Mouse (Mus musculus): ENCODE measurements around the gene Kmt2b.
A peak's percentile ranks its signal among the peaks of the same experiment; 100 is the strongest.

The Kmt2b gene

DNA sequence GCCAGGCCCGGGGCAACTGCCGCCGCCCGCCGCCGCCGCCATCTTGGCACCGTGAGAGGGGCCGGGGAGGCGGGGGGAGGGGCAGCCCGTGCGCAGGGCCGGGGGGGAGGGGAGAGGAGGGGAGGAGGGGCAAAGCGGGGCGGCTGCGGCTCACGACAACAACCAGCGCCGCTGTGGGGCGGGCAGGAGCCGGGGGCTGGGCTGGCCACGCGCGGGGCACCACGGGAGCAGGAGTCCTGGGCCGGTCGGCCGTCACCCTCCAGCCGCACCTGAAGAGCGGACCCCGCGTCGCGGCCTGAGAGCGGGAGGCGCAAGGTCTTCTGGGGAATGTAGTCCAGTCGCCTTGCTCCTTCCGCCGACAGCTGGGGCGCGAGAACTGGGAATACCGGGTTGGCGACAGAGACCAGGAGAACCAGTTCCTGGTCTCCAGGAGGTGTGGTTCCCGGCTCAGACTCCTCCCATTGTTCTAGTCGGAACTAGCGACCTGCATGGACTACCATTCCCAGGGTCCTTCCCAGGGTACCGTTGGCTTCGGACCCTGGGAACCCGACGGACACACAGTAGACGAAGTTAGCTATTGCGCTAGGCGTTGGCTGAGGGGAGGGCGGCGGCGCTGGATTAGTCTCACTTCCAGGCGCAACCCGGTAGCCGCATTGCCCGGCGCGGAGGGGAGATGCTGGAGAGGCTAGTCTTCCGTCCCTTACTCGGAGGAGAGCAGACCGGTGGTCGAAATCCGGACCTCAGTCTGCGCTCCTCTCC lies at the start of gene Kmt2b:
TSS of gene Kmt2b (minus strand) at position 51 of the 759 bp plus-strand sequence.
- peak; percentile 95 for DNase-seq

DNA sequence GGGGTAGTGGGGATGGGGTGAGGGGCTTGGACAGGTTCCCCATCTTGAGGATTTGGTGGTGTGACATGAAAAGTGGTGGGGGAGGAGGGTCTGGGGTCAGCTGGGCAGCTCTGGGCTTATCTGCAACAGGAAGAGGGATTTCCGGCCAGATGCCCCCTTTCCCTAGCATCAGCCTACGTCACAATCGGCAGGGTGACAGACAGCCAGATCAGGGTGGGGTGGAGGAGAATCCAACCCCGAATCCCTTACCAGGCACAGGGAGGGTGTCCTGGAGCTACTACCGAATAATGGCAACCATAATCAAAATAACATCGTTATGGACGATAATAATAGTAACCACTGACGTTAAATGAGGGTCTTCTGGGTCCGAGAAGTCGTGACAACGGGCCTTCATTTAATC lies 47.9 kb upstream of the Kmt2b start:
- DNase-seq: no peak

DNA sequence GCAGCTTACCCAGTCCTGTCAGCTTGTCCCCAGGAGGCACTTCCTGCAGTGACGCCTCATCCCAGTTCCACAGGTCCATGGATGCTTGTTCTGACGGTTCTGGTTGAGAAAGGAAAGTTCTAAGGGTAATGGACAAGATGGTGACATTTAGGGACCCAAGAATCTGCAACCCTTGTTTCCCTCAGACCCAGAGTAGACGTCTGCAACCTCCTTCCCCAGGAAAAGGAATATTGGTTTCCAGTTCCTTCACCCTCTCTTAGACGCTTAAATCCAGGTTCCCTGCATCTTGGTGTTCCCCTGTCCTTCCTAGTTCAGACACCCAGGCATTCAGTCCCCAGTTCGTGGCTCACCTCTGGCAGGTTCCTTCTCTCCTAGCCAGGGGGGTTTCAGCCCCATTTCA lies 47.2 kb upstream of the Kmt2b start, which contains the start of gene Etv2:
TSS of gene Etv2 (minus strand) at position 101 of the 400 bp plus-strand sequence.
- DNase-seq: no peak

DNA sequence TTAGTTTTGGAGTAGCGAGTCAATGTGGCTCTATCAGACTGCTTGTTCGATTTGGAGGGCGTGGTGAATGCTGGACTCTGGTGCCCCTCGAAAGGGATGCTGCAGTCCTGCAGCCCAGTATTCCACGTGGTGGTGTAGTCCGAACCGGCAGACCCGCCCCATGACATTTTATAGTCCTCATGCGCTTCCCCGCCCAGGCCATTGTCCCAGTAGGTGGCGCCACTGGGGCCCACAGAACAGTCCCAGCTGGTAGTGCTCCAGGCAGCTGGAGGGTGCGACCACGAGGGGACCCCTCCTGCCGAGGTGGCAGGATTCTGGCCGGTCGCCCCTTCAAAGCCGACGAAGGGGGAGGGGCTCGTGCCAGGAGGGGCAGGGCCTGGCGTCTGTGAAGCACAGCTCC lies 46.1 kb upstream of the Kmt2b start:
- DNase-seq: peak; percentile 40

DNA sequence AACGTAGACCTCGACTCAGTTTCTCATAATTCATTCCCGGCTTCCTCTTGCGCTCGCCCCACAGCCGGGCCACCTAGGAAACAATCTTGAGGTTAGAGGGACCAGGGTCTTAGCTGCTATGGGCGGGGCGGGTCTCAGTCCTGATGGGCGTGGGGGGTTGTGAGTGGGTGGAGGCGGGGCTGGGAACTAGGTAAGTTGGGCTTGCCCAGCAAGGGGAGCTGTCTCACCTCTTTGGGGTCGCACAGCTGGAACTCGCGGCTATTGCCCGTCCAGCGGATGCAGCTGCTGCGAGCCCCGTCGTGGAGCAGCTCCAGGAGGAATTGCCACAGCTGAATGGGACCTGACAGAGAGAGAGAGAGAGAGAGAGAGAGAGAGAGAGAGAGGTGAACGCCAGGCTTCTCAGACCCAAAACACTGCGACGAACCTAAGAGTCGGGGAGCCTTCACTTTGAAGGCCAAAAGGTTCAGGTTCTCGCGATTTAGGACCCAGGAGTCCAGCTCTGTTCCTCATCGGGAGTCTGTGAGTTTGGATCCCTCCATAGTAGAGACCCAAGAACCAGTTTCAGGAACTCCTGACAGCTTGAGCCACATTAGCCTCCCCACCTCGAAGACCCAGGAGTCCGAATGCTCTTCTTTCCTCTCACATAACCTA lies 45.4 kb upstream of the Kmt2b start:
- no peak for DNase-seq

DNA sequence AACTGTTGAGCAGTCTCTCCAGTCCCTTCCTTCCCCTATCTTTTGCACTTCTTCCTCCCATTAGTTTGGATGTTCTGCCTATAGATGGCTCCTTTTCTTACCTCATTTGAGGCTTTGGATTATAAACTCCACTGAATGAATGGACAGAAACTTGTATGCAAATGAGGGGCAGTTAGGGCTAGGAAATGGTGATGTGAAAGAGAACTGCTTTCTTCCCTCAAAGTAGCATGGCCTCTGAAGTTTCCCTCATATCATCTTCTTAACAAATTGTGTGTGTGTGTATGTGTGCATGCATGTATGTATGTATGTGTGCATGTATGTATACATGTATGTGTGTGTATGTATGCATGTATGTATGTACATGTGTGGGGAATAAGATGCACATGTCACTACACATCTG lies 40.5 kb upstream of the Kmt2b start:
- no peak for DNase-seq

DNA sequence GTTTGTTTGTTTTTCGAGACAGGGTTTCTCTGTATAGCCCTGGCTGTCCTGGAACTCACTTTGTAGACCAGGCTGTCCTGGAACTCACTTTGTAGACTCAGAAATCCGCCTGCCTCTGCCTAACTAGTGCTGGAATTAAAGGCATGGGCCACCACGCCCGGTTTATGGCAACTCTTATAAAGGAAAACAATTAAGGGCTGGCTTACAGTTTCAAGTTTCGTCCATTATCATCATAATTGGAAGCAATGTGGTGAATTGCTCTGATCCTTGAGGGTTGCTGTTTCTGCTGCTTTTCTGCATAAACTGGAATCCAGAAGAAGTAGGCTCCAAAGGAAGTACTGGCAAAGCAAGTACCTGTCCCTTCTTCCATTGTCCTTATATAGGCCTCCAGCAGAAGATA lies 38.1 kb upstream of the Kmt2b start:
- DNase-seq: no peak

DNA sequence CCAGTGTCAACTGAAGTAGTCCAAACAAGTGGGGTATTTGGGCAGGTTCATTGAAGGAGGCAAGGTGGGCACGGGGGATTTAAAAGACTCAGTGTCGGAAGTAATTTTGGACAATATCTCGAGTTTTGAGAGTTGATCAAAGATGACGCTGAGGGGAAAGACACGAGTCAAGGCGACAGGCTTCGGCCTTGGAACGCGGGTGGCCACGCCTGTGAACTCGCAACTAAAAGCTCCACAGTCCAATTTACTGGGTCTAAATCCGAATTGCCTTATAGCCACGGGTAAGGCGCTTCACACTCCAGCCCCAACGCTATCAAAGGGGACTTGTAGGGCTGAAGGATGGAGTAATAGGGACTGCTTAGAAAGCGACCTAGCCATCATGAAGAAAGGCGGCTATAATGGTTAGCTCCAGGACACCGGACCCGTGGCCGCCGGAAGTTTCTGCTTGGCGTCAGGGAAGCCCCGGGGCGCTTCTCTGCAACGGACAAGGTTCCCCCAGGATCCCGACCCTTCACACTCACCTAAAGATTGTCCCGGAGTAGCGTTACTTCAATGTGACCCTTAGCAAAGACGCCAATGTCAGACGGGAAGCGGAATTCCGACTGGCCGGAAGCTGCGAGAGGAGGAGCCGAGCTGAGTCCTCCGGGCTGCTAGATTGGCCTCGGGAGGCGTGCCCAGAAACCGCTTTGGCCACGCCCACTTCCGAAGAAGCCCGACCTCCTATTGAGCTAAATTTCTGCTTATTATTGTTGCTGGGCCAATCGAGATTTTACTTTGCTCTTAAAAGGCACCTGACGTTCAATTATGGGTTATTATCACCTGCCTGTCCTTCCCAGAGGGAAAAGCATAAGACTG lies 37.2 kb upstream of the Kmt2b start, which contains the start of gene Cox6b1:
TSS of gene Cox6b1 (minus strand) at position 622 of the 855 bp plus-strand sequence.
- peak; percentile 88 for DNase-seq

DNA sequence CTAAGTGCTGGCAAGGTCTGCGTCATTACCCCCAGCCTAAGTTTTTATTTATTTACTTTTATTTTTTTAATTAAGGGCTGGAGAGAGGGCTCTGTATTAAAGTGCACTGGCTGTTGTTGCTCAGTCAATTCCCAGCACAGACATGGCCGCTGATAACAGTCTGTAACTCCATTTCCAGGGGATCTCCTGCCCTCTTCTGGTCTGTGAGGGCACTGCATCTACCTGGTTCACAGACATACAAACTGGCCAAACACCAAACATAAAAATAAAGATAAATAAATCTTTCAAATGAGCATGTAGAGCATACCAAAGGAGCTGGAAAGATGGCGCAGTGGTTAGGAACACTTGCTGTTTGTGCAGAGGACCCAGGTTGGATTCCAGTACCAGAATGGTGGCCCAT lies 30.7 kb upstream of the Kmt2b start:
- DNase-seq: peak; percentile 42

DNA sequence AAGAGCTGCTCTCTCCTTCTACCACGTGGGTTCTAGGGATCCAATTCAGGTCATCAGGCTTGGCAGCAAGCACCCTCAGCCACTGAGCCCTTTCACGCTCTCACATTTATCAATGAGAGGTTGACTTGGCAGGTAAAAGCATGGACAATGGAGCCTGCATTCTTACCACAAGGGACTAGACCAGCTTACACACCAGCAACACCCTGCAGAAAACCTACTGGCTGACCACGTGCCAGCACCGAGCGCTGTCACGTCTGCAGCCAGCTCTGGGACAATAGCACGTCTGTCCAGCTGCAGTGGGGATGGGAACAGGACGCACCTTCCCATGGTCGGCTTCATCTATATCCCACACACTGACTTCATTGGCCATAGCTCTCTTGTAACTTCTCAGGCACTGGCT lies 30.1 kb upstream of the Kmt2b start:
- DNase-seq: no peak

DNA sequence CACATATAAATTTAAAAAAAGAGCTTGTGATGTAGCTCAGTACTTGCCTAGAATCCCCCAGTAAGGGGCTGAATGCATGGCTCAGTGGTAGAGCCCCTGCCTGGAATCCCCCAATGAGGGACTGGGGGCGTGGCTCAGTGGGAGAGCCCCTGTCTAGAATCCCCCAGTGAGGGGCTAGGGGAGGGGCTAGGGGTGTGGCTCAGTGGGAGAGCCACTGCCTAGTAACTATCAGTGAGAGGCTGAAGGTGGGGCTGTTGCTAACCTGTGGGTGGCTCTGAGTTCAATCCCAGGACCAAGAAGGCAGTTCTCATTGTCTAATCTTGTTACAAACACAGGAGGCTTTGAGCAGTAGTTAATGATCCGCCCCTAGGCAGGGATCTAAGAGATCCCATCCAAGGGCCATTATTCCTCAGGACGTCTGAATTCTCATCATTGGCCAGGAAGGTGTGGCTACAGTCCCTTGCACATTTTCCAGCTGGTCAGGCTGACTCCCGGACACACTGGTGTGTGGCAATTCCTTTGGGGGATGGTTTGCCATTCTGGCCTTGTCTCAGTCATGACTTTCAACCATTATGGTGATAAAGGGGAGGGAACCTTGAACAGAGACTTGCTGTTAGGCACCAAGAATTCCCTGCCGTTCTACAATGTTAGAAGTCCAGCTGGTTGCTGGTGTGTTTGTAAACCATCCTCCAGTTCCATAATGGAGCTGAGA lies 26.7 kb upstream of the Kmt2b start:
- no peak for DNase-seq

DNA sequence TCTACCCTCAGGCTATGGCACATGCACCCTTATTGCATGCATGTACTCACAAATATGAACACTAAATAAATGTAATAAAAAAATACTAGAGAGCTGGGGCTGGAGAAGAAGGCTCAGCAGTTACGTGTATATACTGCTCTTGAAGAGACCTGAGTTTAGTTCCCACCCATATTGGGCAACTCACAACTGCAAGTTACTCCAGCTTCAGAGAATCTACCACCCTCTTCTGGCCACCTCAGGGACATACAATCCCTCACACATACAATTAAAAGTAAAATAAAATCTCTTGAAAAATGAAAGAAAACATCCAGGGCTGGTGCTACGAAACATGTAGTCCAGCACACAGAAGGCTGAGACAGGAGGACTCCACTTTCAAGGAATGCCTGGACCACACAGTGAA lies 25.9 kb upstream of the Kmt2b start:
- DNase-seq: no peak

DNA sequence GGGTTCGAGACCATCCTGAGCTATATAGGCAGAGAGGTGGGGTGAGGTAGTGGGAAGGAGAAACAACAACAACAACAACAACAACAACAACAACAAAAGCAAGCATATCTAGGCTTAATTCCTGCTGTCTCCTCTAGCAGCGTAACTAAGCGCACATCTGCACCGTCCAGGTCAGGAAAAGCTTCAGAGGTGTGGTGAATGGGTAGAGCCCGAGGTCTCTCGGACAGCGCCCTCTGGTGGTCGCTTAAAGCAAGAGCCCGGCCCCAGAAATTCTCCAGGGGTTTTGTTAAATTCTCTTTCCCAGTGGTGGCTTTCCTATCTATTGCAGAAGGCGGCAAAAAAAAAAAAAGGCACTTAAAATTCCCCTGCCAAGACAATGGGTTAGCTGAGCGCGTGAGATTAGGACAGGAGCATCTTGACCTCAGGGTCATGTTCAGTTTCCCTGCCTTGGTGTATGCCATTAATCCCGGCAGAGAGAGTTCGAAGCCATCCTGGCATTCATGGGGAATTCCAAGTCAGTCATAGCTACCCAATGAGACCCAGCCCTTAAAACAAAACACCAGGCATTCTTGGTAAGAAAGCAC lies 25.1 kb upstream of the Kmt2b start:
- peak; percentile 78 for DNase-seq

DNA sequence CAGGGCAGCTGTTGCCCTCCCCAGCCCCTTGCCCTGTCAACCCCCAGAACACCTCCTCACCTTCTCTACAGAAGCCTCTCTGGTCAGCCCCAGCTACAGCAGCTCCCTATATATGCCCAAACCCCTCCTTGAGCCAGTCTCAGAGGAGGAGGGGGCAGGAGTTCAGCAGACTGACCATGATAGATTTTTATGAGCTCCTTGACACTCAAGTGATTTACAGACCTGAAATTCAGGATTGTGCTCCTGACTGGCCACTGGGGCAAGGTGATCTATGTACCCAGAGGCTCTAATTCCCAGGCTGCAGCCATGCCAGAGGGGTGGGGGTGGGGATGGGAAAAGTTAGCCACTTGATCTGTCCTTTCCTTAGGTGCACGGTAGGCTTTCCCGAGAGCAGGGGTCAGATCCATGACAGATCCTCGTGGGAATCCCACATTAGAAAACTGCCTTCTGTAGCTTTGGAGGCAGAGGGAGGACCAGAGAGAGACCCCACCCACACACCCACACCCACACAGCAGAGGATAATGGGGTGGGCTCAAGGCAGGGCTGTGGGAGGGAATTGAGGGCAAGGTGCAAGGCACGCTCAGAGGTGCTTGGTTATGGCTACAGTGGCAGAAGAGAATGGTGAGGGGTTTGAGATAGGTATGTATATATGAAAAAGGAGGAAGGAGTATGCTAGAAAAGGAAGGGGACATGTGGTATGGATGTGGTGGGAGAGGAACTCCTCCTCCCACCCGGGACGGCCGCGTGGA lies 24.3 kb upstream of the Kmt2b start, which contains the start of gene Upk1a:
TSS of gene Upk1a (minus strand) at position 194 of the 749 bp plus-strand sequence.
- DNase-seq: no peak

DNA sequence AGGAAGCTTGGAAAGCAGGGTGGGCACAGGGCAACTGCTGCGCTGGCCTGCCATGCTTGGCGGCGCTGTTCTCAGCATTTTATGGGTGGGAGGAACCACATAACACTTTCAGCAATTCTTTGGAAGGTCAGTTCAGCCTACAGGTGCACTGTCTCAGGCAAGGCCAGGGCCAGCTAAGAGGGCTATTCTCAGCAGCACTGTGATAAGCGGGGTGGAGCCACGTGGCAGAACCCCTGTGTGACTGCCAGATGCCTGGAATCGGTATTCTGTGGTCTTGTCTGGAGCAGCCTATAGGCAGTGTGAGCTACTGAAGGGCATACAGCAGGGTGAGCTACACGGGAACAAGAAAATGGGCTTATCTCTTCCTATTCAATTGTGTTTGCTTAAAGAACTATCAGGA lies 21.5 kb upstream of the Kmt2b start:
- no peak for DNase-seq

DNA sequence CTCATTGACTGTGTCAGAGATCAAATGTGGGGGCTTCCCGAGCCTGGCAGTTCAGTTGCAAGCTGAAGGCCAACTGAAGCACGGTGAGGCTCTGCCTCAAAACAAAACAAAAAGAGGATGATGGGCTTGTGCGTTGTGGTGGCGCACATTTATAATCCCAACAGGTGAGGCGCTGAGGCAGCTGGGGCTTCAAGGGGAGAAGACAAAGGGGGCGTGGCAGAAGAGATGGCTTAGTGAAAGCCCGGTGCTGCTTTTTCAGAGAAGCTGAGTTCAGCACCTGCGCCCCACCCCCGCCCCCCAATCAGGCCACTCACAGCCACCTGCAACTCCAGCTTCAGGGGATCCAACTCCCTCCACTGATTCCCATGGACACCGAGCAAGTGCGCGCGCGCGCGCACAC lies 19.9 kb upstream of the Kmt2b start:
- DNase-seq: no peak

DNA sequence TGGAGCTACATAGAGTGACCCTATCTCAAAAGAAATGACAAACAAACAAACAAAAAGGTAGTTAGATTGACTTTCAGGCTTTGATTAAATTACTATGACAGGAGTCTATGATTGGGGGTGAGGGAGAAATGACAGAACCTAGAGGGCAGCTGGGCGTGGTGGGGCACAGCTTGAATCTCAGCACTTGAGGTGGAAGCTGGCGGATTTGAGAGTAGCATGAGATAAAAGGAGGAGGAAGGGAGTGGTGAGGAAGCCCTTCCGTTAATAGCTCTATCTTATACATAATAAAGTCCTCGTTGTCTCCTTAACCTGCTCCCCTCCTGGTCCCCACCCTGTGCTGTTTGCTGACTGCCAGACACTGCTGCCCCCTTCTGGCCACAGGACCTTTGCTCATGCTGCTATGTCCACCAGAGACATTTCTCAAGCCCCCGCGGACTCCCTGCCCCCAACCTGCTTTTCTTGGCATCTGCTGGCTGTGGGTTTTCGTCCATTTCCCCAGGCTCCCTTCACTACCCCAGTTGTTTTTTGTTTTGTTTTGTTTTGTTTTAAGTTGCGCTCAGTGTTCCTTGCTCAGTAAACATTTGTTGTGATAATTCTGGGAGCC lies 19.3 kb upstream of the Kmt2b start:
- peak; percentile 75 for DNase-seq

DNA sequence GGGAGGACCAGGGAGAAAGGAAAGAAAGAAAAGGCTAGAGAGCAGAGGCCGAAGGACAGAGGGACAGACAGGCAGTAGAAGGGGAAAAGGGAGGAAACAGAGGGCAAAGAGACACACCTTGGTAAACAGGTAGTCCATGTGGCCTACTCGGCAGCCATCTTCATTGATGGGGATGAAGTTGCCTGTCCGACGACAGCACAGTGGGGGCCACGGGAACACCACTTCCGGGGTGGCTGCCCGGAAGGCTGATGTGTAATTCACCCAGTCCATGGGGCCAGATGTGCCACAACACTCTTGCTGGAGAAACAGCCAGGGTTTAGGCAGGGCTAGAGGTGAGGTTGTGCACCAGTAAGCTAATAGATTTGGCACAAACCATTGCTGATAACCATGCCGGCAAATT lies 16.4 kb upstream of the Kmt2b start:
- DNase-seq: no peak

DNA sequence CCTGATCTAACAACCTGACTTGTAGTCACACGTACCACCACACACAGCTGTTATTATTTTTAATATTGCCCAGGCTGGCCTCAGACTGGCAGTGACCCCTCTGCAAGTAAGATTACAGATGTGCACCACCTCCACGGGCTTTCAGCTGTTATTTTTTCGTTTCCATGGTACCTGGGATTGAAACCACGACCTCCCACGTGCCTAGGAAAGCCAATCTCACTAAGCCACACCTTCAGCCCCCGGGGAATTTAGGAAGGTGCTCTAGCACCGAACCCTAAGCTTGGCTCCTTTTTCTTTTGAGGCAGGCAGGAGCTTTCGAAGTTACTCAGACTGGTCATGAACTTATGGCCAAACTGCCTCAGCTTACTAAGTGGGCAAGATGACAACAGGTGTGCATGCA lies 15.9 kb upstream of the Kmt2b start:
- DNase-seq: no peak

DNA sequence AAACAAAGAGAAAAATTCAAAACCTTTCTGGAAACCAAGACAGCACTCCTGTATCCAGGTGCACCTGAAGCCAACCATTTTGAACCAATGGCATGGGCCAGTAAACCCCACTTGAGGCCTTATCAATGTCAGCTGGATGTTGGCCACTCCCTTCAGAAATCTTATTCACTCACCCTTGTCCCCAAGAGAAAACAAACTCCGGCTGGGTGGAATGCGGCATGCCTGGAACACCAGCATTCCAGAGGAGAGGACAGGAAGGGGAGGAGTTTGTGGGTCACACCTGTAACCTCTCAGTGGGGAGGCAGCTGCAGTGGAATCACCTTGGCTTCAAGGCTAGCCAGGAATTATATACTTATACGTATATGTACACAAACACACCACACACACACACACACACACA lies 14.1 kb upstream of the Kmt2b start:
- peak; percentile 63 for DNase-seq

DNA sequence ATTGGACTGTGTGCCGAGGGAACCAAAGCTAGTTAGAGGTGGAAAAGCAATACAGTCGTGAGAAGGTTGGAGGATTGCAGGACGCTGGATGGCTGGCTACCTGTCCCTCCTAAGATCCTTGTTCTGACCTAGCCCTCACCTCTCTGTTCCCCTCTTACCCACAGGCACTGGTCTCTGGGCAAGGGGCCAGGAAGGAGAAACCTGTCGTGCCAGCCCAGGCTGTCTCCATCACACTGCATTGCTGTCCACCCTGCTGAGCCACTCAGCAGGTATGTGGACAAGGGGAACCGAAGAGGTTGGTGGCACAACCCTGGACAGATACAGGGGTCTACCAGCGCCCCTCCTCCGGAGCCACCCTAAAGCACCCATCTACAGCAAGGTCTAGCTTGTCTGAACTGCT lies 12.1 kb upstream of the Kmt2b start:
- peak; percentile 60 for DNase-seq

Measured in kidney, adult 18-20 months (tissue).